Mouse (Mus musculus): ENCODE measurements at regions not wholly inside any gene's neighbourhood (a gene's known extent, or its start where the extent isn't known, plus 50 kb on each side); places are given as distances from the start of the nearest gene placed in this dataset.
"Not testable (repeated sequence)": the region's sequence is repeated elsewhere in the genome, so short reads cannot be mapped to it uniquely, and the experiment has no call there.

DNA sequence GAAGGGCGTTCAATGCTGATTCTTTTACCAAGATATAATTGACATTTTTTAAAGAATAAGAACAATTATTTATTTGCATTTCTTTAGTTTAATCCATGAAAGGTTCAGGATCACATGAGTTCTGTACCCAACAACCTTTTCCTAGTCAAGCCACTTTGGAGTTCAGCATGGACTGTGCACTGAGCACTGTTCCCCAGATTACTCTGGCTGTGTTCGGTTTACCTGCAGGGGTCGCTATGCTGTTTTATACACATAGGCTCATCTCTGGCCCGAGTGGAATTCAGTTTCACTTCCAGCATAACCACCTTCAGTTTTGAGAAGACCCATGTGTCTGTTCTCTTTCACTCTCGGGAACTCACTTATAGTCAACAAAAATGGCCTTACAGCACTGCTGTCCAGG lies 93.5 kb upstream of the Smarcad1 start:
- DNase-seq (ENCODE audit: low spot score, missing footprints); H3K4me1 ChIP-seq (ENCODE audit: control insufficient read depth, insufficient read depth, low read length); H3K9ac ChIP-seq (ENCODE audit: low read length); H3K4me2 ChIP-seq; H3K36me3 ChIP-seq (ENCODE audit: control insufficient read depth, insufficient read depth, low read length); H3K27ac ChIP-seq (ENCODE audit: low read depth, low read length); ATAC-seq (ENCODE audit: low FRiP score); H3K9me3 ChIP-seq (ENCODE audit: control insufficient read depth, low read length); H3K4me3 ChIP-seq (ENCODE audit: low read depth, low read length); H3K27me3 ChIP-seq (ENCODE audit: control insufficient read depth, insufficient read depth, low read length): not testable (repeated sequence)
- WGBS = 82% methylated on average over 5 of the region's 5 CpGs

- H3K4me1 ChIP-seq (ENCODE audit: control insufficient read depth, insufficient read depth, low read length) = no peaks in the 10 kb centered on the region
- H3K27me3 ChIP-seq (ENCODE audit: control insufficient read depth, insufficient read depth, low read length) = no peaks in the 10 kb centered on the region
- H3K27ac ChIP-seq (ENCODE audit: low read depth, low read length) = no peak overlapping the region
- WGBS = 70% methylated on average over 16 of the region's 16 CpGs
- no peak for ATAC-seq (ENCODE audit: low FRiP score)
- H3K9ac ChIP-seq (ENCODE audit: low read length) = no peak overlapping the region
- no peak for DNase-seq (ENCODE audit: low spot score, missing footprints)
- H3K36me3 ChIP-seq (ENCODE audit: control insufficient read depth, insufficient read depth, low read length) = no peaks in the 10 kb centered on the region
- no peak overlapping the region for H3K4me2 ChIP-seq
- H3K4me3 ChIP-seq (ENCODE audit: low read depth, low read length) = no peak overlapping the region
- no peaks in the 10 kb centered on the region for H3K9me3 ChIP-seq (ENCODE audit: control insufficient read depth, low read length)
Measured at GRCm38 (mm10) chr6:64961608-64962486, 80.5 kb upstream of the Smarcad1 start.

GRCm38 (mm10) chr6:64962612-64963011 lies 79.8 kb upstream of the Smarcad1 start:
- DNase-seq (ENCODE audit: low spot score, missing footprints) (no peak), ATAC-seq (ENCODE audit: low FRiP score) (no peak)
- no peak overlapping the region for H3K4me2 ChIP-seq
- no peak overlapping the region for H3K9ac ChIP-seq (ENCODE audit: low read length)
- no peak overlapping the region for H3K27ac ChIP-seq (ENCODE audit: low read depth, low read length)
- H3K36me3 ChIP-seq (ENCODE audit: control insufficient read depth, insufficient read depth, low read length) = no peaks in the 10 kb centered on the region
- H3K4me1 ChIP-seq (ENCODE audit: control insufficient read depth, insufficient read depth, low read length) = no peaks in the 10 kb centered on the region
- H3K4me3 ChIP-seq (ENCODE audit: low read depth, low read length) = no peak overlapping the region
- H3K9me3 ChIP-seq (ENCODE audit: control insufficient read depth, low read length) = no peaks in the 10 kb centered on the region
- no peaks in the 10 kb centered on the region for H3K27me3 ChIP-seq (ENCODE audit: control insufficient read depth, insufficient read depth, low read length)
- WGBS = 64% methylated on average over 5 of the region's 5 CpGs

DNA sequence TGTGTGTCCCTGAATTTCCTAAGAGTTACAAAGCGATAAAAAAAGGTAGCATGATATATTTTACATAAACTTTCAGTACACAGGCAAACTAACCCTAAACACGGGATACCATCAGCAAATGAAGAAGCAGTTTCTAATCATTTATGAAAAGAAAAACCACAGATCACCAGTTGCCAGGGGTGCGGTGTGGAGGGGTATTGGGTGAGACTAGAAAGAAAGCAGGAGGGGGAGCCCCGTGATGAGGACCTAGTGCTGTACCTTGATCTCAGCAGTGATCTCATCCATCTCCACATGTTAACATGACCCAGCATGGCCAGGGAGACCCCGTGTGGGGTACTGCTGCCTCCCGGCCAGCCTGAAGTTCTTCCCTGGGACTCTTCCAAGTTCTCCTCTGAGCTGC lies 77.7 kb upstream of the Smarcad1 start:
- WGBS = 77% methylated on average over 6 of the region's 6 CpGs
- no peak for DNase-seq (ENCODE audit: low spot score, missing footprints)
- no peak for ATAC-seq (ENCODE audit: low FRiP score)

DNA sequence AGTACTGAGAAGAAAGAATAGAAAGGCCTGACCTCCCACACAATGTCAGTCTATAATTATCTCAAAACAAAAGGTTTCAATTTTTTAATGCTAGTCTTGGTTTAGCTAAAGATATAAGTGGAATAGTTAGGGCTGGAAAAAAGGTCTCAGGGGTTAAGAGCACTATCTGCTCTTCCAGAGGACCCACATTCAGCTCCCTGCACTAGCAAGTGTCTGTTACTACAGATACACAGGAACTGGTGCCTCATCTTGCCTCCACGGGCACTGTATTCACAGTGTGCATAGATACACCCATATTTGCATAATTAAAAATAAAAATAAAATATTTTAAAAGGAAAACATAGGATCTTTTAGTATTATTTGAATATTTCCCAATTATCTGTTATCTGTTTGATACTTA lies 77.2 kb upstream of the Smarcad1 start:
- Histone ChIP-seq H3K27ac (ENCODE audit: low read depth, low read length) (no peak overlapping the region), H3K27me3 (ENCODE audit: control insufficient read depth, insufficient read depth, low read length) (no peaks in the 10 kb centered on the region), H3K36me3 (ENCODE audit: control insufficient read depth, insufficient read depth, low read length) (no peaks in the 10 kb centered on the region), H3K4me3 (ENCODE audit: low read depth, low read length) (no peak overlapping the region), H3K9me3 (ENCODE audit: control insufficient read depth, low read length) (no peaks in the 10 kb centered on the region), H3K9ac (ENCODE audit: low read length) (no peak overlapping the region), H3K4me1 (ENCODE audit: control insufficient read depth, insufficient read depth, low read length) (no peaks in the 10 kb centered on the region), H3K4me2 (no peak overlapping the region)
- no peak for DNase-seq (ENCODE audit: low spot score, missing footprints)
- 94% methylated on average over 1 of the region's 1 CpGs for WGBS
- ATAC-seq (ENCODE audit: low FRiP score) = no peak

More for the DNA sequence above, 77.7 kb upstream of the Smarcad1 start:
- Histone ChIP-seq H3K9ac (ENCODE audit: low read length) (no peak overlapping the region), H3K4me2 (no peak overlapping the region), H3K4me1 (ENCODE audit: control insufficient read depth, insufficient read depth, low read length) (no peaks in the 10 kb centered on the region), H3K36me3 (ENCODE audit: control insufficient read depth, insufficient read depth, low read length) (no peaks in the 10 kb centered on the region), H3K27ac (ENCODE audit: low read depth, low read length) (no peak overlapping the region), H3K27me3 (ENCODE audit: control insufficient read depth, insufficient read depth, low read length) (no peaks in the 10 kb centered on the region), H3K4me3 (ENCODE audit: low read depth, low read length) (no peak overlapping the region), H3K9me3 (ENCODE audit: control insufficient read depth, low read length) (no peaks in the 10 kb centered on the region)

DNA sequence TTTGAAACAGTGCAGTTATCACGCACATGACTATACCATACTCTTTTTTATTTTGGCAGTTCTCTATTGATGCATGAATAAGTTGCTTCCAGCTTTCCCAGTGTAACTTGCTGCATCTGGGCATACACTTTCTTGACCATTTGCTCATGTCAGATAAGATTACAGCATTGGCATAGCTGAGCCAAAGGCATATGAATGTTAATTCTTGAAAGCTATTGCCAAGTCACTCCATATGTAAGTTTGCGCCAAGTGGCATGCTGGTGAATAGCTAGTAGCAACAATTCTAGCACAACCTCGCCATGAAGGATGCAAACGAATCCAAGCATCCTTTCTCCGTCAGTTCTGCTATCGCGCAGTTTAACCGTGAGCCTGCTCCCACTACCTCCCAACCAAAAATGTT lies 72.2 kb upstream of the Smarcad1 start:
- Histone ChIP-seq H3K27ac (ENCODE audit: low read depth, low read length) (no peak overlapping the region), H3K4me3 (ENCODE audit: low read depth, low read length) (no peak overlapping the region), H3K4me1 (ENCODE audit: control insufficient read depth, insufficient read depth, low read length) (no peaks in the 10 kb centered on the region), H3K36me3 (ENCODE audit: control insufficient read depth, insufficient read depth, low read length) (no peaks in the 10 kb centered on the region), H3K9me3 (ENCODE audit: control insufficient read depth, low read length) (no peaks in the 10 kb centered on the region), H3K4me2 (no peak overlapping the region), H3K27me3 (ENCODE audit: control insufficient read depth, insufficient read depth, low read length) (no peaks in the 10 kb centered on the region), H3K9ac (ENCODE audit: low read length) (no peak overlapping the region)
- WGBS = 90% methylated on average over 8 of the region's 8 CpGs
- ATAC-seq (ENCODE audit: low FRiP score) (no peak), DNase-seq (ENCODE audit: low spot score, missing footprints) (no peak)

DNA sequence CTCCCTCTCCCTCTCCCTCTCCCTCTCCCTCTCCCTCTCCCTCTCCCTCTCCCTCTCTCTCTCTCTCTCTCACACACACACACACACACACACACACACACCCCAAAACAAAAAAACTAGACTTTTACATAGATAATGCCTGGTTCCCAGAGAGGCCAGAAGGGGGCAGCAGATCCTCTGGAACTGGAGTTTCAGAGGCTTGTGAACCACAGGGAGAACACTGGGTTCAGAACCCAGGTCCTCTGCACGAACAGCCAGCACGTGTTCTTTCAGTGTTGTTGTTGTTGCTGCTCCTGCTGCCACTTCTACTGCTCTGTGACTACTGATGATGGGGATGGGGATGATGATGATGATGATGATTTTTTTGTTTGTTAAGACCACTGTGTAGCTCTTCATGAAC lies 68.4 kb upstream of the Smarcad1 start:
- ATAC-seq (ENCODE audit: low FRiP score) (no peak), DNase-seq (ENCODE audit: low spot score, missing footprints) (no peak)
- WGBS = 17% methylated on average over 2 of the region's 2 CpGs
- no peaks in the 10 kb centered on the region for H3K27me3 ChIP-seq (ENCODE audit: control insufficient read depth, insufficient read depth, low read length)
- H3K9ac ChIP-seq (ENCODE audit: low read length) = no peak overlapping the region
- H3K4me2 ChIP-seq = no peak overlapping the region
- no peaks in the 10 kb centered on the region for H3K36me3 ChIP-seq (ENCODE audit: control insufficient read depth, insufficient read depth, low read length)
- no peak overlapping the region for H3K4me3 ChIP-seq (ENCODE audit: low read depth, low read length)
- no peaks in the 10 kb centered on the region for H3K9me3 ChIP-seq (ENCODE audit: control insufficient read depth, low read length)
- H3K27ac ChIP-seq (ENCODE audit: low read depth, low read length) = no peak overlapping the region
- H3K4me1 ChIP-seq (ENCODE audit: control insufficient read depth, insufficient read depth, low read length) = no peaks in the 10 kb centered on the region

- 94% methylated on average over 1 of the region's 1 CpGs for WGBS
- not testable (repeated sequence) for H3K9me3 ChIP-seq (ENCODE audit: control insufficient read depth, low read length); ATAC-seq (ENCODE audit: low FRiP score); H3K27ac ChIP-seq (ENCODE audit: low read depth, low read length); H3K36me3 ChIP-seq (ENCODE audit: control insufficient read depth, insufficient read depth, low read length); DNase-seq (ENCODE audit: low spot score, missing footprints); H3K4me3 ChIP-seq (ENCODE audit: low read depth, low read length); H3K9ac ChIP-seq (ENCODE audit: low read length); H3K4me2 ChIP-seq; H3K27me3 ChIP-seq (ENCODE audit: control insufficient read depth, insufficient read depth, low read length); H3K4me1 ChIP-seq (ENCODE audit: control insufficient read depth, insufficient read depth, low read length)
Measured at GRCm38 (mm10) chr6:64974453-64974852, 67.9 kb upstream of the Smarcad1 start.

DNA sequence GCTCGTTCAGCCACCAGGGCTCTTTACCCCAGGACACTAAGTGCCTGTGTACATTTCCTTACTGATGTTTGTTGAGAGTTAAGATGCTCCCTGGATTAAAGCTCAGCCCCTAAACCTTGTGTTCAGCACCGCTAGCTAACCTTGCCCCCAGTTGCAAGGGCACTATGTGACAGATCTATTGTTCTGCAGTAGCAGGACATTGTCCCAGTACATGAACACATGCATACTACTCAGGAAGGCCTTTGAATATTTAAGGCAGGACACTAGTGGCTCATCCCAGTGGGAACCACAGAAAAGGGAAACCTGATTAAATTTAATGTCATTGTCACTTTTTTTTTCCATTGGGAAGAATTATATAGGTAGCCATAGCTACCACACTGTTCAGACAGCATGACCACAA lies 60.3 kb upstream of the Smarcad1 start:
- Histone ChIP-seq H3K9me3 (ENCODE audit: control insufficient read depth, low read length) (no peaks in the 10 kb centered on the region), H3K27me3 (ENCODE audit: control insufficient read depth, insufficient read depth, low read length) (no peaks in the 10 kb centered on the region), H3K4me2 (no peak overlapping the region), H3K4me1 (ENCODE audit: control insufficient read depth, insufficient read depth, low read length) (0 out of 2 replicates have a peak, but pooled peaks cover 2% of the 10 kb centered on the region), H3K27ac (ENCODE audit: low read depth, low read length) (no peak overlapping the region), H3K4me3 (ENCODE audit: low read depth, low read length) (no peak overlapping the region), H3K9ac (ENCODE audit: low read length) (no peak overlapping the region), H3K36me3 (ENCODE audit: control insufficient read depth, insufficient read depth, low read length) (no peaks in the 10 kb centered on the region)
- DNase-seq (ENCODE audit: low spot score, missing footprints) (no peak), ATAC-seq (ENCODE audit: low FRiP score) (peak; percentile 66; the same call in 1 of the 2 replicates)
- WGBS = 13% methylated on average over 2 of the region's 2 CpGs
